In the genomic region with DNA sequence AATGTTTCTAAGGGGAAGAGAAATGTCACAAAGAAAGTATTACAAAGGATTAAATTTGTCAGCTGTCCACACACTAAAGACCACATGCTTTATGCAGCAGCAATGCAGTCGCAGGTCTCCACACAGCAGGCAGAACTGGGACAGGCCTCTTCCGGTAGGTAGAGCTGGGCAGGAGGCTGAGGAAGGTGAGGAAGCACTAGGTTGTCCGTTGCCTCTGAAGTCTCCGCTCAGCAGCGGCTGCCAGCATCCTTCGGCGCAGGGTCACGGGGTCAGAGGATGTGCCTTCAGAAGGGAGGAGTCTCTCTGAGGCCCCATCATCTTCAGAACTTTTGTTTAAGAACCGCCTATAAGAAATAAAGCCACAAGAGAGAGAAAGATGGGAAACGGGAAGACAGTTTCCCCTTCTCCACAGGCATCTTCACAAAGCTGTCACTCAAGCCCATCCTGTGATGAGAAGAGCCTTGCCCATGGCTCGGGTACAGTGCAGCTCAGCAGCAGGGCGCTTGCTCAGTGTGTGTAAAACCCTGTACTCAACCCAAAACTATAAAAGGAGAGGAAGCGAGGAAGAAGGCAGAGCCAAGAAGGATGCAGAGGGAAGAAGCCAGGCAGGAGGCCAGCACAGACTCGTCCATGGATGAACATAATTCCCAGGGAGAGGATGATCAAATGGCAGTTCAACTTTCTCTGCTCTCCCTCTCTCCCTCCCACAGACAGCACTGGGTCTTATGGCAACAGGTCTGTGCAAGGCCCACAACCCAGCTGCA, we compare ENCODE assay signal across 20 mouse cellular contexts. TPM values are rescaled to one million over a fixed set of nuclear protein-coding genes. Genes with fewer than 3 reads are reported as not detected.
DNase-seq lines count a peak whose midpoint lies in the region; ATAC-seq and TF ChIP-seq lines count a peak whose summit lies in the region.
"Had no signal": no experiment of that assay in that cellular context is flagged by ENCODE, and none has a peak within 500 bp of the region (broad histone marks: within the 10 kb centered on the region; RNA-seq: fewer than 3 reads in every experiment).

No protein-coding gene starts in this region.

- H3K4me2 ChIP-seq in limb, embryonic 14.5 days (replicated peaks; ENCODE audit: low read depth, low read length, severe bottlenecking): no peak overlapping the region
- H3K4me2 ChIP-seq: embryonic facial prominence, embryonic 12.5 days; forebrain, embryonic 15.5 days; hindbrain, embryonic 14.5 days; liver, embryonic 13.5 days; lung, embryonic 15.5 days had no signal

- intact Hi-C loops in heart, postnatal 14 days (cut with DNase I): no loop called here

- ATAC-seq in limb, embryonic 14.5 days (ENCODE audit: low FRiP score, low read depth): no peak
- ATAC-seq: forebrain, embryonic 15.5 days had no signal

- no peaks in the 10 kb centered on the region for H3K27me3 ChIP-seq in limb, embryonic 14.5 days (ENCODE audit: control insufficient read depth, insufficient read depth, low read length)
- no peaks in the 10 kb centered on the region for H3K27me3 ChIP-seq in limb, embryonic 10.5 days (ENCODE audit: low read depth, poor library complexity, severe bottlenecking)
- H3K27me3 ChIP-seq: embryonic facial prominence, embryonic 12.5 days; forebrain, embryonic 15.5 days; liver, embryonic 13.5 days; lung, embryonic 15.5 days had no signal

- TF ChIP-seq POLR2A in limb, embryonic 14.5 days (IDR thresholded peaks at IDR 0.05; ENCODE audit: borderline replicate concordance, extremely low read depth, insufficient read depth, insufficient read length): no peak
- TF ChIP-seq POLR2A in cortical plate, adult 2 months (IDR thresholded peaks at IDR 0.05; ENCODE audit: extremely low read depth, insufficient read depth, low read length): 0 out of 2 replicates have a peak, but pooled peaks have one; percentile 11

- H3K4me3 ChIP-seq in limb, embryonic 14.5 days (replicated peaks; ENCODE audit: low read length): no peak overlapping the region
- H3K4me3 ChIP-seq in limb, embryonic 10.5 days: no peak overlapping the region
- H3K4me3 ChIP-seq in cortical plate, adult 2 months (ENCODE audit: insufficient read depth, low read length): no peak overlapping the region
- H3K4me3 ChIP-seq: embryonic facial prominence, embryonic 12.5 days; forebrain, embryonic 15.5 days; gastrocnemius, adult 2 months; heart, adult 2 months; liver, embryonic 13.5 days; lung, embryonic 15.5 days had no signal

- H3K9ac ChIP-seq in limb, embryonic 14.5 days (ENCODE audit: low read depth, low read length, severe bottlenecking): no peak overlapping the region
- H3K9ac ChIP-seq: embryonic facial prominence, embryonic 12.5 days; forebrain, embryonic 15.5 days; hindbrain, embryonic 14.5 days; liver, embryonic 13.5 days; lung, embryonic 15.5 days had no signal

- H3K9me3 ChIP-seq in limb, embryonic 14.5 days (ENCODE audit: control insufficient read depth, low read length): no peaks in the 10 kb centered on the region
- no peaks in the 10 kb centered on the region for H3K9me3 ChIP-seq in limb, embryonic 10.5 days (replicated peaks)
- H3K9me3 ChIP-seq: embryonic facial prominence, embryonic 12.5 days; forebrain, embryonic 15.5 days; liver, embryonic 13.5 days; lung, embryonic 15.5 days had no signal

- no peak overlapping the region for H3K27ac ChIP-seq in limb, embryonic 14.5 days (replicated peaks; ENCODE audit: low read depth, low read length)
- no peak overlapping the region for H3K27ac ChIP-seq in limb, embryonic 10.5 days
- no peak overlapping the region for H3K27ac ChIP-seq in cortical plate, adult 2 months (ENCODE audit: insufficient read depth, low read length)
- H3K27ac ChIP-seq: embryonic facial prominence, embryonic 12.5 days; forebrain, embryonic 15.5 days; gastrocnemius, adult 2 months; heart, adult 2 months; hindbrain, embryonic 14.5 days; lung, embryonic 15.5 days; macrophage had no signal

- peaks cover 75% of the 10 kb centered on the region for H3K36me3 ChIP-seq in limb, embryonic 14.5 days (ENCODE audit: control insufficient read depth, insufficient read depth, low read length)
- peaks cover 76% of the 10 kb centered on the region for H3K36me3 ChIP-seq in limb, embryonic 10.5 days

- H3K4me1 ChIP-seq in limb, embryonic 14.5 days (ENCODE audit: control insufficient read depth, insufficient read depth, low read length): no peaks in the 10 kb centered on the region
- H3K4me1 ChIP-seq in limb, embryonic 10.5 days: peaks cover 10% of the 10 kb centered on the region; the same call in 1 of the 2 replicates
- peaks cover 2% of the 10 kb centered on the region; the same call in 1 of the 2 replicates for H3K4me1 ChIP-seq in cortical plate, adult 2 months (ENCODE audit: control insufficient read depth, insufficient read depth, low read length)
- H3K4me1 ChIP-seq: forebrain, embryonic 15.5 days; lung, embryonic 15.5 days had no signal

- 82% methylated on average over 14 of the region's 14 CpGs for WGBS in limb, embryonic 14.5 days
- 85% methylated on average over 14 of the region's 14 CpGs for WGBS in limb, embryonic 10.5 days

- no peak for TF ChIP-seq CTCF in cortical plate, adult 2 months (IDR thresholded peaks at IDR 0.05; ENCODE audit: extremely low read depth, insufficient read depth, low read length)

- peak; percentile 39 for DNase-seq in cerebellum, adult 9-11 months
- DNase-seq in cerebellum, adult 11 months: no peak
- peak; percentile 87 for DNase-seq in heart, adult 11 months
- no peak for DNase-seq in heart, postnatal 14 days
- peak; percentile 11 for DNase-seq in limb, embryonic 14.5 days (ENCODE audit: low spot score)
- no peak for DNase-seq in limb, embryonic 10.5 days (ENCODE audit: low spot score)
- DNase-seq in natural killer cell, adult 2 months (ENCODE audit: low spot score in 2 of 2): no peak
- DNase-seq: adrenal gland, postnatal 10 days; gastrocnemius, adult 2 months; kidney, adult 18-20 months; kidney, postnatal 36 days; liver, embryonic 13.5 days; midbrain, embryonic 14.5 days had no signal

RNA-seq across cellular contexts. Expression of gene Amfr, which starts 39.5 kb away (rescaled TPM):
- total RNA-seq in heart, postnatal 14 days (2021): 100 to 1,000 TPM; 108 to 112 TPM
- polyA plus RNA-seq in limb, embryonic 14.5 days (2012; rRNA removed): 56.9 and 79.0 TPM in 2 replicates
- polyA plus RNA-seq in limb, embryonic 14.5 days (2014; fragmentation: Nextera tagmentation; extraction: Ambion mirVana): 55.9 and 56.2 TPM in 2 replicates
- 35.9 and 39.1 TPM in 2 replicates for polyA plus RNA-seq in limb, embryonic 10.5 days (2016; fragmentation: Nextera tagmentation; extraction: Ambion mirVana)
- polyA plus RNA-seq in cortical plate, adult 2 months (2012; rRNA removed): 110 and 115 TPM in 2 replicates

Comparison
In these comparisons a context has a peak if more than half of its experiments do, and no peak if none do; other contexts are left out.
1. DNase-seq: peak in cerebellum, adult 9-11 months (single experiment), heart, adult 11 months (single experiment) and limb, embryonic 14.5 days (single experiment); none in cerebellum, adult 11 months (single experiment), heart, postnatal 14 days (0 of 2), limb, embryonic 10.5 days (single experiment) and natural killer cell, adult 2 months (0 of 2).